Mouse (Mus musculus) heart, postnatal 0 days (tissue): ENCODE measurements around the gene Wfdc11. TPM values are rescaled to one million over a fixed set of nuclear protein-coding genes. Genes with fewer than 3 reads are reported as not detected.

Source experiments
- ATAC-seq: fragments of 200-750 bp; cut with Nextera tagmentation; 2 replicates; pipeline ENCODE4 v1.8.0; 2017; ENCODE audit warnings: low read depth, moderate number of reproducible peaks, moderate library complexity; ENCODE audit not compliant: insufficient read depth
- DNase-seq: peaks from one replicate; pipeline ENCODE4 v3.0.0-alpha.2; 2016; ENCODE audit warnings: low spot score
- H3K27ac ChIP-seq: fragments of 300-500 bp; sonication (generic); 2 replicates; pipeline ENCODE4 v1.5.1; 2014; ENCODE audit warnings: low read depth, mild to moderate bottlenecking
- H3K27me3 ChIP-seq: fragments of 300-500 bp; sonication (generic); 2 replicates; pipeline ENCODE4 v1.6.1; 2014; ENCODE audit warnings: low read length, mixed read lengths; ENCODE audit not compliant: control insufficient read depth, insufficient read depth
- H3K36me3 ChIP-seq: fragments of 300-500 bp; sonication (generic); replicated peaks from 2 replicates; pipeline ENCODE4 v1.6.1; 2014; ENCODE audit warnings: low read length, mixed read lengths; ENCODE audit not compliant: control insufficient read depth, insufficient read depth
- H3K4me1 ChIP-seq: fragments of 300-500 bp; sonication (generic); 2 replicates; pipeline ENCODE4 v1.6.1; 2014; ENCODE audit warnings: antibody characterized with exemption; ENCODE audit not compliant: control insufficient read depth, insufficient read depth
- H3K4me2 ChIP-seq: fragments of 300-500 bp; sonication (generic); 2 replicates; pipeline ENCODE4 v1.6.1; 2014; ENCODE audit warnings: low read depth, mild to moderate bottlenecking, low read length, moderate library complexity
- H3K4me3 ChIP-seq: fragments of 300-500 bp; sonication (generic); 2 replicates; pipeline ENCODE4 v1.5.1; 2014; ENCODE audit warnings: low read depth, low read length
- H3K9ac ChIP-seq: fragments of 300-500 bp; sonication (generic); replicated peaks from 2 replicates; pipeline ENCODE4 v1.6.1; 2014; ENCODE audit warnings: low read depth, low read length, mixed read lengths
- H3K9me3 ChIP-seq: fragments of 300-500 bp; sonication (generic); replicated peaks from 2 replicates; pipeline ENCODE4 v1.6.1; 2016; ENCODE audit warnings: low read length; ENCODE audit not compliant: control insufficient read depth
- CTCF ChIP-seq: IDR thresholded peaks from 2 replicates; pipeline ENCODE4 v1.5.1; 2016; ENCODE audit warnings: antibody characterized with exemption, control low read depth, low read depth
- EP300 ChIP-seq: IDR thresholded peaks from 2 replicates; pipeline ENCODE4 v1.6.1; 2016; ENCODE audit warnings: antibody characterized with exemption, low read depth
- WGBS: fragments of 180-500 bp; shearing (Covaris S2); extraction: QIAGEN DNeasy Blood & Tissue Kit; methylation state at CpG from one replicate; pipeline ENCODE4 v1.1.7; 2014; 5-methylcytosine and 5-hydroxymethylcytosine counted together
- polyA plus RNA-seq: library from polyadenylated mRNA; unstranded; fragments of >200 nt; fragmentation: Nextera tagmentation; extraction: Ambion mirVana; gene quantifications from 2 replicates; pipeline ENCODE4 v1.2.1, GENCODE M21; 2015
- total RNA-seq: library from RNA; depleted of rRNA; stranded (reverse); fragments of >200 nt; gene quantifications from 2 replicates; pipeline ENCODE4 v1.2.3, GENCODE M21; 2014; ENCODE audit warnings: low replicate concordance

The Wfdc11 gene
- total and polyA plus RNA-seq, 2 experiments from 2014 or later = not detected

DNA sequence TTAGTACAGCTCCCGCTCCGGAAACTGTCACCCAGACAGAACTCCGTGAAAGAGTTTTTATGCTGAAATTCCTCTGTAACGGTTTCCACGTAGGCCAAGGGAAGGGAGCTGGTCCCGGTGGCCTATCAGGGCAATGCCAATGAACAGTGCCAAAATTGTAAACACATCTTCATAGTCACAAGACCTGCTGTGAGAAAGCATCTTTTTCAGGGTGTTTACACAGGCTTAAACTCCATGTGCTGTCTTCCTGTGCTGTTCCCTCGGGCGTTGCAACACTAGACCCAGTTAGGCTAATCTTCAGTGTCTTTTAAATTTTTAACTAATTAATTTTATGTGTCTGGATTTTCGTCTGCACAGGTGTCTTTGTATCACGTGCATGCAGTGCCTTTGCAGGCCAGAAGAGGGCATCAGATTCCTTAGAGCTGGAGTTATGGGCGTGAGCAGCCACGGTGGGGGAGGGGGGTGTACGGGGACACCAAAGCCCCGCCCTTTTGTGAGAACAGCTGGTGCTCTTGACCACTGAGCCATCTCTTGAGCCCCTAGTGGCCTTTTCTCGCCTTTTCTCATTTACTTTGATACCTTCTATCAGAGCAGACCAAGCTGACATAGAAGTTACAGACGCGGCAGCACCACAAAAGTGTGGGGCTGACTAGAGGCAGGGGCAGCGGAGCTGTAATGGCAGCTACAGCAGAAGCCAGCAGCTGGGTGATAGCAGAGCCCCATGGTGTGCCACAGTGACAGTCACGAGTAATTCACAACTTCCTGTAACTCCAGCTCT, 5.2 kb upstream of the Wfdc11 start:
- Histone ChIP-seq H3K4me2 (peak overlapping the region; percentile 57), H3K36me3 (no peaks in the 10 kb centered on the region), H3K27ac (no peak overlapping the region), H3K4me3 (peak overlapping the region; percentile 32), H3K27me3 (no peaks in the 10 kb centered on the region), H3K9ac (no peak overlapping the region), H3K9me3 (peaks cover 4% of the 10 kb centered on the region; the same call in 1 of the 2 replicates), H3K4me1 (no peaks in the 10 kb centered on the region)
- peak; percentile 83 for DNase-seq
- ATAC-seq = peak; percentile 87
- 21% methylated on average over 19 of the region's 19 CpGs for whole genome bisulfite sequencing
- no peak for TF ChIP-seq EP300
- peak; percentile 80 for TF ChIP-seq CTCF

DNA sequence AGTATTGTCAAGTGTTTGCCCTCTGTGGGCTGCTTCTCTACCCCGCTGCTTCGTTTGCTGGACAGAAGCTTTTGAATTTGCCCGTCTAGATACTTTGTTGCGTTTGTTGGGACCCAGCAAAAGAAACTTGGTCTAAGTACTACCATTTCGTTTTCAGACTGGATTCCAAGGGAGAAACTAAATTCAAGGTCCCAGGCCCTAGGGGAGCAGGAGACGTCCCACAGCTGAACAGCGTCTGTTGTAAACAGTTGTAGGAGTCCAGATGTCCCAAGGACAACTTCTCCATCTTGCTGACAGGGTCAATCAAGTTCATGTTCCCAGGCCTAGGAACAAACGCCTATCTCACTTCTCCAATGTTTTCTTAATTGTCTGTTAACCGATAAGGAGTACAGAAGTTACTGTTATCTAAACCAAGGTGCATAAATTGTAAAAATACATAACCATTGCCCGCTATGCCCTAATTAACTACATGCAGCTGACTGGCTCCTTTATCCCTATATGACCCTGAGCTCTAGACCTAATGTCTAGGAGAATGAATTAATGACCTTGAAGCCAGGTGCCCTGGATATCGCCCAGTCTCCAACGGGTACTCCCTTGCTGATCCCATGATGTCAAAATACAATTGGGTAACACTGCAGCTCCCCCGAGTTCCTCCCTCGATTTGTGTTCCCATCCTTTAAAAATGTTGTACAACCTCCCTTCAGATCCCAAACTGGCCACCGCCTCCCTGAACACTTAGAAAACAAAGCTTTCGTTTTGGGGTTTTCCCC, 3.2 kb upstream of the Wfdc11 start:
- Histone ChIP-seq H3K4me3 (no peak overlapping the region), H3K4me2 (no peak overlapping the region), H3K9ac (no peak overlapping the region), H3K27me3 (no peaks in the 10 kb centered on the region), H3K4me1 (no peaks in the 10 kb centered on the region), H3K36me3 (no peaks in the 10 kb centered on the region), H3K9me3 (peaks cover 4% of the 10 kb centered on the region; the same call in 1 of the 2 replicates), H3K27ac (no peak overlapping the region)
- 68% methylated on average over 16 of the region's 16 CpGs for WGBS
- no peak for DNase-seq
- TF ChIP-seq EP300 = no peak
- no peak for TF ChIP-seq CTCF
- no peak for ATAC-seq

DNA sequence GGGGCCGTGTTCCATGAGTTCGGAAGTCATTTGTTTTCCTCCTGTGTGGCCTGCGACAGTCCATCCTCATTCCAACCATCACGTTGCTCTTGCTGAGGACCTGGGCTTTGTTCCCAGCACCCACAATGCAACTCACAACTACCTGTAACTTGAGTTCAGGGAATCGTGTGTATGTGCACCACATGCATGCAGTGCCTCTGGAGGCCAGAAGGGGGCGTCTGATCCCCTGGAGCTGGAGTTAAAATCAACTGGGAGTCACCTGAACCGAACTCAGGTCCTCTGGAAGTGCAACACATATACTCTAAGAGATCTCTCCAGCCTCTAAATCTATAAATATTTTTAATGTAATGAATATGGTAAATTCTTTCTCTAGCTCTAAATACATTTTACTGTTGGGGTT, 2.2 kb upstream of the Wfdc11 start:
- H3K27me3 ChIP-seq = no peaks in the 10 kb centered on the region
- peaks cover 4% of the 10 kb centered on the region; the same call in 1 of the 2 replicates for H3K9me3 ChIP-seq
- no peaks in the 10 kb centered on the region for H3K36me3 ChIP-seq
- H3K4me1 ChIP-seq = no peaks in the 10 kb centered on the region
- TF ChIP-seq EP300 = no peak
- no peak for TF ChIP-seq CTCF
- no peak overlapping the region for H3K4me3 ChIP-seq
- H3K9ac ChIP-seq = no peak overlapping the region
- ATAC-seq (no peak), DNase-seq (no peak)
- no peak overlapping the region for H3K4me2 ChIP-seq
- WGBS = 78% methylated on average over 7 of the region's 7 CpGs
- no peak overlapping the region for H3K27ac ChIP-seq

DNA sequence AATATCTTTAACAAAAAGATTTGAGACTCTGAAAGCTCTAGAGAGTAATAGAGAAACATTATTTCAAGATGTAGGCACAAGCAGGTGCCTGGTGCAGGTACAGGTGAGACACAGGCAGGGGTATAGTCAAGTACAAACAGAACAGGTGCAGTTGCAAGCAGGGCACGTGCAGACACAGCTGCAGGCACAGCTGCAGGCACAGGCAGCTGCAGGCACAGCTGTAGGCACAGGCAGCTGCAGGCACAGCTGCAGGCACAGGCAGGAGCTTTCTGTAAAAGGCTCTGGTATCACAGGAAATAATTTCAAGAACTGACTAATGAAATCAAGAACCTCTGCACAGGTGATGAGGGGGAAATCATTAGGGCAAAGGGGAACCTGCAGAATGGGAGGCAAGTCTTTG, 2.9 kb downstream of the Wfdc11 start:
- Histone ChIP-seq H3K36me3 (no peaks in the 10 kb centered on the region), H3K4me2 (no peak overlapping the region), H3K27me3 (no peaks in the 10 kb centered on the region), H3K4me3 (no peak overlapping the region), H3K4me1 (no peaks in the 10 kb centered on the region), H3K9me3 (peaks cover under 1% of the 10 kb centered on the region; the same call in 1 of the 2 replicates), H3K27ac (no peak overlapping the region), H3K9ac (no peak overlapping the region)
- ATAC-seq = no peak
- 14% methylated on average over 1 of the region's 1 CpGs for WGBS
- TF ChIP-seq EP300 (no peak), CTCF (no peak)
- no peak for DNase-seq

DNA sequence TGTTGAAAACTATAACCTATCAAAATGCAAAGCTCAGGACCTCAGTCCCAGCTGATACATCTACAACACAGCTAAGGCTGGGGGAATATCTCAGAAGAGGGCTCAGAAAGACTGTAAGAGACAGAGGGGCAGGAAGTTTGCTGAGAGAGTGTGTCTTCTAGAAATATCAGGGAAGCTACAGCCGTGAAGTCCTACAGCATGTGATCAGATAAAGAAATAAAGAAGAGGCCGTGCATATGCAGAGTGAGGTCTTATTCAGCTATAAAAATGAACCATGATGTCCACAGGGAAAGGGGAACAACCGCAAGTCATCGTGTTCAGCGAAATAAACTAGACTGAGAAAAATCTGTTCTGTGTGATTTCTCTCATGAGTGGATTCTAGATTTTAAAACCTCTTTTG, 3.6 kb downstream of the Wfdc11 start:
- ATAC-seq = no peak
- Histone ChIP-seq H3K4me3 (no peak overlapping the region), H3K27ac (no peak overlapping the region), H3K9ac (no peak overlapping the region), H3K36me3 (no peaks in the 10 kb centered on the region), H3K4me1 (no peaks in the 10 kb centered on the region), H3K27me3 (no peaks in the 10 kb centered on the region), H3K4me2 (no peak overlapping the region), H3K9me3 (no peaks in the 10 kb centered on the region)
- WGBS = 66% methylated on average over 5 of the region's 5 CpGs
- TF ChIP-seq EP300 = no peak
- no peak for TF ChIP-seq CTCF
- DNase-seq = no peak
